Mouse (Mus musculus) liver, postnatal 0 days (tissue): ENCODE data around the gene Anks1b.

Experiments
- CTCF ChIP-seq: sonication (generic); IDR thresholded peaks from 2 replicates; pipeline ENCODE4 v1.5.1; 2016; ENCODE audit warnings: antibody characterized with exemption, low read depth
- EP300 ChIP-seq: IDR thresholded peaks from 2 replicates; pipeline ENCODE4 v1.6.1; 2016; ENCODE audit warnings: antibody characterized with exemption, low read depth, mild to moderate bottlenecking

GRCm38 (mm10) chr10:90708822-90709601 lies 835.7 kb downstream of the Anks1b start:
- TF ChIP-seq CTCF = no peak
- TF ChIP-seq EP300 = no peak
